Mouse (Mus musculus): ENCODE measurements around the gene Slc16a5.

GRCm38 (mm10) chr11:115508061-115508460 lies 45.8 kb downstream of the Slc16a5 start:
- TF ChIP-seq POLR2A (IDR thresholded peaks at IDR 0.05; ENCODE audit: insufficient read depth, low read depth, low read length), result no peak
- TF ChIP-seq CTCF (IDR thresholded peaks at IDR 0.05; ENCODE audit: insufficient read depth, low read depth, low read length), result no peak
